Mouse (Mus musculus): ENCODE measurements around the gene Rimklb.
"Not testable (repeated sequence)": the region's sequence is repeated elsewhere in the genome, so short reads cannot be mapped to it uniquely, and the experiment has no call there.

Gene Rimklb

DNA sequence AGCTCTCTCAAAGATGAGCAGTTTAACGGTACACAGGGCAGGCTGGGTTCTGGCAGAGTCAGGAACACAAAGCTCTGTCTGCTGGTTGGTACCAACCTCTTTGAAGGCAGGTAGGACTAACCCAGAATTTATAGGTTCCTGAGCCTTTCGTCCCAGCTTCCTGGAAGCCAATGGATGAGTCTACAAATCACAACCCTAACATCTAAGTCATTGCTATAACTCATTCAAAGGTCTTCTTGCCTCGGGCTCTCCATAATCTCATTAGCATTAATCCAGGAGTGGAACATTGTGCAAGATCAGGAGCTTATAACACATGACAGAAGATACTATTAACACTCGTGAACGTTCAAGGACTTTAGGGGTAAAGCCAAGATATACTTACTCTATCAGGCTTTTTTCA, at the start of gene Rimklb:
Gene Rimklb, minus strand, starts transcription at position 101 of the 400 bp plus-strand sequence.
- no peak for DNase-seq (ENCODE audit: low spot score in 2 of 2)

- DNase-seq (ENCODE audit: low spot score in 2 of 2) = peak in 1 of 2 experiments; percentile 14
Measured at GRCm38 (mm10) chr6:122545948-122546347, 47.4 kb upstream of the Rimklb start.

DNA sequence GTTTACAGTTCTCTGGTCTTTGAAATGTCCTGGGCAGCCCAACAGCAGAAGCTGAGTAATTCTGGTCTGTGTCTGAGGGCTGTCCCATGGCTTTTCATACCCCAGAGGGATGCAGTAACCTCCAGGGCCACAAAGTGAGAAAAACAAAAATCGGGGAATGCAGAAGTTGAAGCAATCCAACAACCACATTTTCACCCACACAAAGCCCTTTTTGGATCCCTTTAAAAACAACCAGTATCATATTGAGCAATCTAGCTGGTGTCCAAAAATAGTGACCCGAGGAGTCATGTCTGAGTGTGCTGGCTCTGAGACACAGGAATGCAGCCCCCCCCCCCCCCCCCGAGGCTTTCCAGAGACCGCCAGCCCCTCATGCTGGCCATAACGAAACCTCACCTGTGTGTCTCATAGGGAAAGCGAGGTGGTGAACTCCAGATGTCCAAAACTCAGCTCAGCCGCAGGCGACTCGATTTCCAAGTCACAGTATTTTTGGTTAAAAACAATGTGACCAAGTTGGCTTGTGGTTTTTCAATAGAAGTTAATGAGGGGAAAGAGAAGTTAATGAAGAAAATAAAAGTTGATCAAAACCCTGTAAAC, 46.8 kb upstream of the Rimklb start:
- no peak for DNase-seq (ENCODE audit: low spot score in 2 of 2)

- no peak for DNase-seq (ENCODE audit: low spot score in 2 of 2)
Measured at GRCm38 (mm10) chr6:122544672-122545071, 46.1 kb upstream of the Rimklb start.

DNA sequence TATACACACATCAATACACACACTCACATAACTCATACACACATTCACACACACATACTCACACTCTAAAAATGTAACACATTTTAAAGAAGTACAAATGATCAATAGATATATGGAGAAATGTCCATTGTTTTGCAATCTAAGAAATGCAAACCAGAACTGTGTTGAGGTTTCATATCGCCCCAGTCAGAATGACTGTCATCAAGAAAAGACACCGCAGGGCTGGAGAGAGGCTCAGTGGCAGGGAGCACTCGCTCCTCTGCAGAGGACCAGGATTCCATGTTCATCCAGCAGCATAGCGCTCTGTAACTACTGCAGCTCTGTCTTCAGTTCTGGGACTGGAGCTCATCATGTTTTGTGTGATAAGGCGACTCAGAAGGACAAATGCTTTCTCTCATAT, 45.0 kb upstream of the Rimklb start:
- no peak for DNase-seq (ENCODE audit: low spot score in 2 of 2)

DNA sequence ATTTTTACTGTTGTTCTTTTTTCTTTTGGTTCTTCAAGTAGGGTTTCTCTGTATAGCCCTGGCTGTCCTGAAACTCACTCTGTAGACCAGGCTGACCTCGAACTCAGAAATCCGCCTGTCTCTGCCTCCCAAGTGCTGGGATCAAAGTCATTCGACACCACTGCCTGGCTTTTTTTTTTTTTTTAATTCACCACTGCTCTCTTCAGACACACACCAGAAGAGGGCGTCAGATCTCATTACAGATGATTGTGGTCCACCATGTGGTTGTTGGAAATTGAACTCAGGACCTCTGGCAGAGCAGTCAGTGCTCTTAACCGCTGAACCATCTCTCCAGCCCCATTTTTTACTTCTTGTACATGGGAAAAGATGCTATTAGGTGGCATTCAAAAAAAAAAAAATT, 43.9 kb upstream of the Rimklb start:
- not testable (repeated sequence) for DNase-seq (ENCODE audit: low spot score in 2 of 2)

DNA sequence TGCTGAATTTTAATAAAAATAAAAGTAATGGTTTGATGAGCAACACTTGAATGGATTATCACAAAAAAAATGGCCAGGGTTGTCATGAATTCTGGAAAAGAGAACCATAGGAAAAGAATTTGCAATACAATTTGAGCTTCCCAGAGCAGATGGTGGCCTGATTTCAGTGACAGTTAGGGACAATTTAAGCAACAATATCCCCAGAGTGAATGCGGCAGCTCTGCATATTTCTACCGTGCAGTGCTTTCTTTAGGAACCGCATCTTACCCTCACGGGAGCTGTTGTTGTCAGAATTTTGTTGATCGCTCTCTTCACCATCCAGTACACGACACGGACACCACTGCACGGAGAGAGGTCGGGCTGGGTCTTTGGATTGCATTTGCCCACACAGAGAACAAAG, 41.0 kb upstream of the Rimklb start:
- no peak for DNase-seq (ENCODE audit: low spot score in 2 of 2)

DNA sequence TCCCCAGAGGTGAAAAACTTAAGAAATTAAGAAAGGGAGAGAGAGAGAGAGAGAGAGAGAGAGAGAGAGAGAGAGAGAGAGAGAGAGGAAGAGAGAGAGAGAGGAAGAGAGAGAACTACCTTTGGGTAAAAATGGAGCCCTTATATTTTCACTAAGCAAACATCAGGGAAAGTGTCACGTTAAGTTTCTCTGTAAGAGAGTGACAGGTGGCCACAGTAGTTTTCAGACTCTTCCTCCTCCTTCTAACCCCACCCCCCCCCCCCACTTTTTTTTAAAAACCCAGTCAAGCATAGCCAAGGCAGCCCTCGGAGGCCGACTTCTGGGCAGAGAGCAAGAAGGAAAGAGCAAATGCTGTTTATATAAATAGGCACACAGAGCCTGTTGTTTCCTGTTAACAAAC, 35.5 kb upstream of the Rimklb start:
- no peak for DNase-seq (ENCODE audit: low spot score in 2 of 2)

DNA sequence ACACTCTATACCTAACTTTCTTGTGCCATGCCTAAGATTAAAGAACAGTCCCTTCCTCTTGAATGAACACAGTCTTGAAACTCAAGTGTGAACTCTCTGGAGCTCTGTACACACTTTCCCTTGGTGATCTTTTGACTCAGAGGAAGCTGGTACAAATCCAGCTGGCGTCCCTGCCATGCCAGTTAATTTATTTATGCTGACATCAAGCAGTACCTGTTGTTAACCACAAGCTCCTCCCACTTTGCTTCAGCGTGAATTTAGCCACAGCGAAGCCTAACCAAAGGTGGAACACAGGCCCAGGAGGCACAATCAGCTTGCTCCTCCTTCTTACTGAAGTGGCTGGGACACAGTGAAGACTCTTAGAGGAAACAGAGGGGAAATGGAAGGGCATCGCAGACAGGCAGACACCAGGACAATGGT, 34.3 kb upstream of the Rimklb start:
- peak in 1 of 2 experiments; percentile 20 for DNase-seq (ENCODE audit: low spot score in 2 of 2)

DNA sequence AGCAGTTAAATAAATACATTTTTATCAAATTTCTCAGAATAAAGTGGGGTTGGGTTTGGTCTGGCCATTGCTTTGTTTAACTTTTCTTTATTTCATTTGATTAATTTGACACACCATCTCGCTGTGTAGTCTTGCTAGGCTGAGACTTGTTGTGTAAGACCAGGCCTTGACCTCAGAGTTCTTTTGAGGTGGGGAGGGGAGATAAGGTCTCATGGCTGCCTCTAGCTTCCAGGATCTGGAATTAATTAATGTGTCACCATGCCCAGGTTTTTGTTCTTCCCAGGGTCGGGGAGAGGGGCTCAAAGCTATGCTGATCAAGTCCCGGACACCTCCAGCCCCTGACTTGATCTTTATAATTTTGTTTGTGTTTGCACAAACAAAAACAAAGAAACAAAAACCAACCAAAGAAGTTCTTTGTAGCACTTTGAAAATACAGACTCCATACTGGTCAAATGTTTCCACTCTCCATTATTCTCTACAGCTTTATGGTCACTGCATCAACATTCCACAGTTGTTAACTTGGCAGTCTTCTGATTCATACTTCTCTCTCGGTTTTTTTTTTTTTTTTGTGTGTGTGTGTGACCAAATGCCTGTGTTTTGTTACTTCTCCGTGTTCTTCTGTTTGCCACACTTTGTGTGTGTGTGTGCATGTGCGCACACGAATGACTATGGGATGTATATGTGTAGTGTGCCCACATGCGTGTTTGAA, 33.1 kb upstream of the Rimklb start:
- DNase-seq (ENCODE audit: low spot score in 2 of 2) = no peak

GRCm38 (mm10) chr6:122528136-122528535, 29.6 kb upstream of the Rimklb start:
- DNase-seq (ENCODE audit: low spot score in 2 of 2) = no peak

DNA sequence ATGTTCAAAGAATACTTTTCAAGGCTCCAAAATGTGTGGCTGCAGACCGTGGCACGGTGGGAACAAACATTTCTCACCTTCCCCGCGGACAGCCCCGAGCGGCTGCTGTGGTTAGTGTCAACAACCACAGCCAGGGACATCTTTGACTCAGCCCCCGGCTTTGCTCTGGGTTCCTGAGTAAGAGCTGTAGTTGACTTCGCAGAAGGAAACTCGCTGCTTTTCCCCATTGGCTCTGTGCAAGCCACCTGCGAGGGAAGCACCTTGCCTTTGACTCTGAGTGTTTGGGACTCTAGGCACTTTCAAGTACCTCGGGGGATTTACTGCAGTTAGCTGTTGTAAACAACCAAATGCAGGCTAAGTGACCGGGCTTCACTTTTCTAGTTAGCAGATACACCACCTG, 29.0 kb upstream of the Rimklb start:
- no peak for DNase-seq (ENCODE audit: low spot score in 2 of 2)

DNA sequence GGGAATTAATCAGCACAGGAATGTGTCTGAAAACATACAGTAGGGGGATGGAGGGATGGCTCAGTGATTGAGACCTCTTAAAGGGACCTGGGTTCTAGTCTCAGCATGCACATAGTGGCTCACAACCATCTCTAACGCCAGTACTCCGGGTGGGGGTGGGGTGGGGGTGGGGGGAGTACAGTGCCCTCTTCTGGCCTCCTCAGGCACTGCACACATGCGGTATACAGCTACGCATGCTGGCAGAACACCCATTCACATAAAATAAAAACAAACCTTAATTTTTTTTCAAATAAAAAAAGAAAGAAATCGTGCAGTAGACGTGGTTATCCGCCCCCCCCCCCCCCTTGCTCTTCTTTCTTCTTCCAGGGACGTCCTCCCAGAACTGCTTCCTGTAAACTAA, 24.7 kb upstream of the Rimklb start:
- DNase-seq (ENCODE audit: low spot score in 2 of 2) = no peak

GRCm38 (mm10) chr6:122522595-122522994, 24.0 kb upstream of the Rimklb start:
- no peak for DNase-seq (ENCODE audit: low spot score in 2 of 2)

GRCm38 (mm10) chr6:122519384-122519783, 20.8 kb upstream of the Rimklb start:
- DNase-seq (ENCODE audit: low spot score in 2 of 2) = no peak

GRCm38 (mm10) chr6:122517668-122518067, 19.1 kb upstream of the Rimklb start:
- DNase-seq (ENCODE audit: low spot score in 2 of 2) = peak in 1 of 2 experiments; percentile 14

DNA sequence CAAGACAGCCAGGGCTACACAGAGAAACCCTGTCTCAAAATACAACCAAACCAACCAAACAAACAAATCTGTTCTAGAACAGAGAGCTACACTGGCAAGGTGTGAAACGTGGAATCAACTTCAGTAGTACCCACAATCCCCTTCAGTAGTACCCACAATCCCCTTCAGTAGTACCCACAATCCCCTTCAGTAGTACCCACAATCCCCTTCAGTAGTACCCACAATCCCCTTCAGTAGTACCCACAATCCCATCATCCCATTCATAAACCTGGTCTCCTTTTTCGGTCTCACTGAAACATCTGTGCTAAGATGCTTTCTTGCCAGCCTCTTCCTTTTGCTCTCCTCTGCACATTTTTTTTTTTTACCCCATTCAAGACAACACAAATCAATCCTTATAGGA, 17.2 kb upstream of the Rimklb start:
- DNase-seq (ENCODE audit: low spot score in 2 of 2) = not testable (repeated sequence)

DNA sequence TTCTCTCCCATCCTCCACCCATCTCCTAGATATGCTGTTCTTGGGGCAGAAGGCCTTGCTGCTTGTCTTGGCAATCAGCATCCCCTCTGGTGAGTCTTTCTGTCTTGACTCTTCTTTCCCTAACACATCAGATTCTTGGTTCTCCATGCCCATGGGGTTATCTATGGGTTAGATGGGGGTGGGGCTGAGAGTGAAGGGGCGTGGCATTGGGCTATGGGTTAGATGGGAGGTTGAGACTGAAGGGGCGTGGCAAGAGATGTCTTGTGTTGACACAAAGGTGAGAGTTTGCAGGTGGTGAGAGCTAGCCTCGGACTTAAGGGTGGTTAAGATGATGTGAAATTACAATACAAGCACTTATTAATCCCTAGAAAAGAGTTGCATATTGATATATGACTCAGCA, 15.8 kb upstream of the Rimklb start:
- no peak for DNase-seq (ENCODE audit: low spot score in 2 of 2)

DNA sequence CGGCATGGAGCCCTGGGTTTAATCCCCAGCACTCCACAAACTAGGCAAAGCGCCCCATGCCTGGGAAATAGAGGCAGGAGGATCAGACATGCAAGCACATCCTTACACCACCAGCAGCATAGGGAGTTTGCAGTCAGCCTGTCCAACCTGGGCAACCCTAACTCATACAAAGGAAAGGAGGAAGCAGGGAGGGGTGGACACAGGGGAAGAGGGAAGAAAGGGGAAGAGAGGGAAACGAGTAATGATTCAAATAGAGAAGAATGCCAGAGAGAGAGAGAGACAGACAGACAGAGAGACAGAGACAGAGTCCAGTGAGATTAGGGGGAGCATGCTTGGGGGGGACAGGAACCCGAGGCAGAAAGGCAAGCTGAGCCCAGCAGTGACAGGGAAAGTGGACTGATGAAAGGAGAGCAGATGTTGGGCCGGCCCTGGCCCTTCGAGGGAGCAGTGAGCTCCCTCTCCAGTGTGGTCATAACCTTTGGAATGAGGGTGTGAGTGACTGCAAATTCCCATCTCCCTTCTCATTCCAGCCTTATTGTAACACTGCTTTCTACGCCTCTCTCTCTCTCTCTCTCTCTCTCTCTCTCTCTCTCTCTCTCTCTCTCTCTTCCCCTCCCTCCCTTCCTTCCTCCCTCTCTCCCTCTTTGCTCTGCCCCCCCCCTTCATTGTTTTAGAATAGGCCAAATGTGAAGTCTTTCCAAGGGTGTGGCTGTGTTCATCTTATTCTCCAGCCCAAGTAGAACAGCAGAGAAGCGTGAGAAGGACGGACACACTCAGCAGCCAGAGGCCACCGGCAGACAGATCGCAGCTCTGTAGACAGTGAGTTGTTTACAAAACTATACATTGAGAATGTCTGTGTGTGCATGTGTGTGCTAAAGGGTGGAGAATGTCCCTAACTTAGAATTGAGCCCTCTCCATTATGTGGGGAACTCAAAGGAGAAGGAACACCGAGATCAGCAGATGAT, 14.6 kb upstream of the Rimklb start:
- DNase-seq (ENCODE audit: low spot score in 2 of 2) = no peak

- DNase-seq (ENCODE audit: low spot score in 2 of 2) = peak in 1 of 2 experiments; percentile 61
Measured at GRCm38 (mm10) chr6:122508494-122508893, 9.9 kb upstream of the Rimklb start.

DNA sequence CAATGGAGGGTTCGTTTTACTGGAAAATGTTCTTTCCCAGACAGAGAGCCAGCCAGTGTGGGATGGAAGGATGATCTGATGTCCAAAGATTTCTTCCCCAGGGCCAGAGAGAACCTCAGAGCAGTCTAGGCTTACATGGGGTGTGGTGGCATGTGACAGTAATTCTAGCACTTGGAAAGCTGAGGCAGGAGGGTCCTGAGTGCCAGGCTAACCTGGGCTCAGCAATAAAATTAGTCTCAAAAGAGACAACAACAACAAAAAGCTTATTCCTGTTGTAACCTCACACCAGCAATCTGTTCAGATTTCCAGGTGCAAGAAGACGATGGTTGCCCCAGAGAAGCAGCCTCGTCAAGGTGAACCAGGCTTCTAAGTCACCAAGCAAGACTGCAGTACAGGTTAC, 7.0 kb upstream of the Rimklb start, which contains the start of gene Mfap5:
Gene Mfap5, plus strand, starts transcription at position 301 of the 400 bp plus-strand sequence.
- no peak for DNase-seq (ENCODE audit: low spot score in 2 of 2)

DNA sequence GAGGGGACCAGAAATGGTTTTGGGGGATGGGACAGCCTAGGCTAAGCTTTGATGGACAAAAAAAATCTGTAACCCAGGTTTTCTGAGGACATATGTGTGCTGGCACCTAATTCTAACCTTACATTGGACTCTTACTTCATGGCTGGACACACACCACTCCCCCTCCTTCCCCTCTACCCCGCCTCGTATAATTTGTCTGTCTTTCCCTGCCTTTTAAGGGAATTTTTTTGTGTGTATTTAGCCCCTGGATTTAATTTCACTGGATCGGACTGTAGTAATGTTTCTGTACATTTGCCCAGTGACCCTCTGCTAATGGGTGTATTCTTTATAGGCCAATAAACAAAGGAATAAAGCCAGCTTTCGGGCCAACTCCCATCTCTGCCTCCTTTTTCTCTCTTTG, 6.5 kb upstream of the Rimklb start:
- DNase-seq (ENCODE audit: low spot score in 2 of 2) = no peak
